Mouse (Mus musculus): Measurements from ENCODE around the gene Gpx1. TPM values are rescaled to one million over a fixed set of nuclear protein-coding genes. Genes with fewer than 3 reads are reported as not detected.
A peak's percentile ranks its signal among the peaks of the same experiment; 100 is the strongest.

Gene Gpx1
- 1,298 and 1,315 TPM in 2 replicates for polyA plus RNA-seq (2015; fragmentation: Nextera tagmentation; extraction: Ambion mirVana)

GRCm38 (mm10) chr9:108338886-108339781 lies at the start of gene Gpx1:
Gene Gpx1, plus strand, starts transcription at chr9:108338903.
- peak; percentile 96 for ATAC-seq
- H3K9ac ChIP-seq (ENCODE audit: low read depth, low read length) = peak within 1 kb of the TSS; percentile 95

GRCm38 (mm10) chr9:108289347-108289746 lies 49.4 kb upstream of the Gpx1 start:
- WGBS = 57% methylated on average over 2 of the region's 2 CpGs
- H3K4me2 ChIP-seq (ENCODE audit: low read depth, low read length) = peak overlapping the region; percentile 45; the same call in 1 of the 2 replicates
- no peak overlapping the region for H3K4me3 ChIP-seq (ENCODE audit: low read length)
- H3K27ac ChIP-seq (ENCODE audit: low read length) = no peak overlapping the region
- ATAC-seq = no peak
- H3K36me3 ChIP-seq (ENCODE audit: control insufficient read depth, insufficient read depth, low read length) = no peaks in the 10 kb centered on the region
- H3K9me3 ChIP-seq (ENCODE audit: control insufficient read depth, low read length) = no peaks in the 10 kb centered on the region
- H3K4me1 ChIP-seq (ENCODE audit: control insufficient read depth, insufficient read depth, low read length) = peaks cover 9% of the 10 kb centered on the region
- no peak overlapping the region for H3K9ac ChIP-seq (ENCODE audit: low read depth, low read length)
- H3K27me3 ChIP-seq (replicated peaks; ENCODE audit: control insufficient read depth, insufficient read depth, low read length) = no peaks in the 10 kb centered on the region

More at GRCm38 (mm10) chr9:108338886-108339781, at the start of gene Gpx1:
- under 1% methylated on average over 49 of the region's 49 CpGs for WGBS
- Histone ChIP-seq H3K27ac (ENCODE audit: low read length) (peak within 1 kb of the TSS; percentile 98), H3K27me3 (replicated peaks; ENCODE audit: control insufficient read depth, insufficient read depth, low read length) (no peaks in the 10 kb centered on the region), H3K4me2 (ENCODE audit: low read depth, low read length) (peak within 1 kb of the TSS; percentile 74), H3K9me3 (ENCODE audit: control insufficient read depth, low read length) (no peaks in the 10 kb centered on the region), H3K4me1 (ENCODE audit: control insufficient read depth, insufficient read depth, low read length) (peaks cover 30% of the 10 kb centered on the region), H3K36me3 (ENCODE audit: control insufficient read depth, insufficient read depth, low read length) (no peaks in the 10 kb centered on the region), H3K4me3 (ENCODE audit: low read length) (peak within 1 kb of the TSS; percentile 82)

GRCm38 (mm10) chr9:108290016-108290750 lies 48.5 kb upstream of the Gpx1 start, which contains the start of gene Nicn1:
Gene Nicn1, plus strand, starts transcription at chr9:108290429.
- H3K9me3 ChIP-seq (ENCODE audit: control insufficient read depth, low read length) = no peaks in the 10 kb centered on the region
- H3K4me1 ChIP-seq (ENCODE audit: control insufficient read depth, insufficient read depth, low read length) = peaks cover 9% of the 10 kb centered on the region
- no peaks in the 10 kb centered on the region for H3K36me3 ChIP-seq (ENCODE audit: control insufficient read depth, insufficient read depth, low read length)
- ATAC-seq = peak; percentile 98
- no peaks in the 10 kb centered on the region for H3K27me3 ChIP-seq (replicated peaks; ENCODE audit: control insufficient read depth, insufficient read depth, low read length)
- peak within 1 kb of the TSS; percentile 10 for H3K27ac ChIP-seq (ENCODE audit: low read length)
- peak within 1 kb of the TSS; percentile 68 for H3K9ac ChIP-seq (ENCODE audit: low read depth, low read length)
- peak within 1 kb of the TSS; percentile 49 for H3K4me2 ChIP-seq (ENCODE audit: low read depth, low read length)
- under 1% methylated on average over 32 of the region's 32 CpGs for WGBS
- peak within 1 kb of the TSS; percentile 60 for H3K4me3 ChIP-seq (ENCODE audit: low read length)

GRCm38 (mm10) chr9:108290773-108291172 lies 47.9 kb upstream of the Gpx1 start:
- WGBS = 37% methylated on average over 6 of the region's 6 CpGs
- H3K36me3 ChIP-seq (ENCODE audit: control insufficient read depth, insufficient read depth, low read length) = no peaks in the 10 kb centered on the region
- H3K9me3 ChIP-seq (ENCODE audit: control insufficient read depth, low read length) = no peaks in the 10 kb centered on the region
- H3K4me1 ChIP-seq (ENCODE audit: control insufficient read depth, insufficient read depth, low read length) = peaks cover 10% of the 10 kb centered on the region
- H3K27me3 ChIP-seq (replicated peaks; ENCODE audit: control insufficient read depth, insufficient read depth, low read length) = no peaks in the 10 kb centered on the region
- H3K27ac ChIP-seq (ENCODE audit: low read length) = no peak overlapping the region
- H3K4me3 ChIP-seq (ENCODE audit: low read length) = peak overlapping the region; percentile 60
- ATAC-seq = no peak
- H3K9ac ChIP-seq (ENCODE audit: low read depth, low read length) = peak overlapping the region; percentile 53
- H3K4me2 ChIP-seq (ENCODE audit: low read depth, low read length) = peak overlapping the region; percentile 49

- WGBS = 20% methylated on average over 18 of the region's 18 CpGs
- peaks cover 7% of the 10 kb centered on the region; the same call in 1 of the 2 replicates for H3K4me1 ChIP-seq (ENCODE audit: control insufficient read depth, insufficient read depth, low read length)
- H3K27me3 ChIP-seq (replicated peaks; ENCODE audit: control insufficient read depth, insufficient read depth, low read length) = no peaks in the 10 kb centered on the region
- peak within 1 kb of the TSS; percentile 78 for H3K27ac ChIP-seq (ENCODE audit: low read length)
- peak within 1 kb of the TSS; percentile 31 for H3K4me3 ChIP-seq (ENCODE audit: low read length)
- H3K9me3 ChIP-seq (ENCODE audit: control insufficient read depth, low read length) = no peaks in the 10 kb centered on the region
- ATAC-seq = peak; percentile 86
- peak within 1 kb of the TSS; percentile 41 for H3K4me2 ChIP-seq (ENCODE audit: low read depth, low read length)
- H3K9ac ChIP-seq (ENCODE audit: low read depth, low read length) = peak within 1 kb of the TSS; percentile 57
- H3K36me3 ChIP-seq (ENCODE audit: control insufficient read depth, insufficient read depth, low read length) = no peaks in the 10 kb centered on the region
These were observed 42.0 kb upstream of the Gpx1 start, which contains the start of gene Amt for GRCm38 (mm10) chr9:108296453-108297355. Gene Amt, plus strand, starts transcription at chr9:108296853.

GRCm38 (mm10) chr9:108301853-108302252 lies 36.9 kb upstream of the Gpx1 start:
- H3K4me2 ChIP-seq (ENCODE audit: low read depth, low read length) = no peak overlapping the region
- H3K4me1 ChIP-seq (ENCODE audit: control insufficient read depth, insufficient read depth, low read length) = 0 out of 2 replicates have a peak, but pooled peaks cover 3% of the 10 kb centered on the region
- H3K36me3 ChIP-seq (ENCODE audit: control insufficient read depth, insufficient read depth, low read length) = peaks cover 8% of the 10 kb centered on the region; the same call in 1 of the 2 replicates
- H3K9ac ChIP-seq (ENCODE audit: low read depth, low read length) = no peak overlapping the region
- H3K4me3 ChIP-seq (ENCODE audit: low read length) = no peak overlapping the region
- H3K27me3 ChIP-seq (replicated peaks; ENCODE audit: control insufficient read depth, insufficient read depth, low read length) = no peaks in the 10 kb centered on the region
- peak overlapping the region; percentile 51 for H3K27ac ChIP-seq (ENCODE audit: low read length)
- ATAC-seq = peak; percentile 4; the same call in 1 of the 2 replicates
- no peaks in the 10 kb centered on the region for H3K9me3 ChIP-seq (ENCODE audit: control insufficient read depth, low read length)
- WGBS = 61% methylated on average over 3 of the region's 3 CpGs

- peaks cover 11% of the 10 kb centered on the region for H3K4me1 ChIP-seq (ENCODE audit: control insufficient read depth, insufficient read depth, low read length)
- H3K4me2 ChIP-seq (ENCODE audit: low read depth, low read length) = peak overlapping the region; percentile 69
- ATAC-seq = no peak
- peaks cover 8% of the 10 kb centered on the region; the same call in 1 of the 2 replicates for H3K36me3 ChIP-seq (ENCODE audit: control insufficient read depth, insufficient read depth, low read length)
- WGBS = 73% methylated on average over 4 of the region's 4 CpGs
- H3K27ac ChIP-seq (ENCODE audit: low read length) = peak overlapping the region; percentile 100; the same call in 1 of the 2 replicates
- no peaks in the 10 kb centered on the region for H3K9me3 ChIP-seq (ENCODE audit: control insufficient read depth, low read length)
- H3K4me3 ChIP-seq (ENCODE audit: low read length) = peak overlapping the region; percentile 92
- H3K27me3 ChIP-seq (replicated peaks; ENCODE audit: control insufficient read depth, insufficient read depth, low read length) = no peaks in the 10 kb centered on the region
- peak overlapping the region; percentile 93 for H3K9ac ChIP-seq (ENCODE audit: low read depth, low read length)
These were observed 34.0 kb upstream of the Gpx1 start for GRCm38 (mm10) chr9:108304716-108305115.

GRCm38 (mm10) chr9:108305170-108305569 lies 33.5 kb upstream of the Gpx1 start:
- Histone ChIP-seq H3K36me3 (ENCODE audit: control insufficient read depth, insufficient read depth, low read length) (peaks cover 8% of the 10 kb centered on the region; the same call in 1 of the 2 replicates), H3K27ac (ENCODE audit: low read length) (peak overlapping the region; percentile 100), H3K9me3 (ENCODE audit: control insufficient read depth, low read length) (no peaks in the 10 kb centered on the region), H3K4me1 (ENCODE audit: control insufficient read depth, insufficient read depth, low read length) (peaks cover 11% of the 10 kb centered on the region), H3K9ac (ENCODE audit: low read depth, low read length) (peak overlapping the region; percentile 93), H3K27me3 (replicated peaks; ENCODE audit: control insufficient read depth, insufficient read depth, low read length) (no peaks in the 10 kb centered on the region), H3K4me2 (ENCODE audit: low read depth, low read length) (peak overlapping the region; percentile 69), H3K4me3 (ENCODE audit: low read length) (peak overlapping the region; percentile 92)
- no peak; the same call in 1 of the 2 replicates for ATAC-seq
- 10% methylated on average over 1 of the region's 1 CpGs for WGBS

Data from intestine, embryonic 16.5 days (tissue).